ENCODE assay signal across 27 mouse cellular contexts in genomic region chr2:129599231-129600084, GRCm38 (mm10). TPM values are rescaled to one million over a fixed set of nuclear protein-coding genes. Genes with fewer than 3 reads are reported as not detected.
DNase-seq lines count a peak whose midpoint lies in the region; ATAC-seq and TF ChIP-seq lines count a peak whose summit lies in the region.
"Had no signal": no experiment of that assay in that cellular context is flagged by ENCODE, and none has a peak within 500 bp of the region (broad histone marks: within the 10 kb centered on the region; RNA-seq: fewer than 3 reads in every experiment).

No protein-coding gene starts in this region.

- H3K27me3 ChIP-seq in cerebellum, adult 2 months (ENCODE audit: control insufficient read depth, insufficient read depth, low read length) = no peaks in the 10 kb centered on the region
- no peaks in the 10 kb centered on the region for H3K27me3 ChIP-seq in midbrain, postnatal 0 days (ENCODE audit: insufficient read depth, low read length)
- H3K27me3 ChIP-seq in midbrain, embryonic 15.5 days (replicated peaks) = no peaks in the 10 kb centered on the region
- H3K27me3 ChIP-seq: CH12.LX; heart, embryonic 15.5 days had no signal

- TF ChIP-seq POLR2A in cerebellum, adult 2 months (IDR thresholded peaks at IDR 0.05; ENCODE audit: borderline replicate concordance, insufficient read depth, low read length) = no peak

- ATAC-seq in midbrain, postnatal 0 days (ENCODE audit: low FRiP score) = no peak
- no peak for ATAC-seq in midbrain, embryonic 15.5 days (replicated peaks)
- ATAC-seq: forebrain, embryonic 14.5 days; intestine, embryonic 16.5 days had no signal

- TF ChIP-seq CTCF in cerebellum, adult 2 months (IDR thresholded peaks at IDR 0.05; ENCODE audit: borderline replicate concordance, insufficient read depth, low read depth, low read length) = no peak
- no peak for TF ChIP-seq CTCF in layer of hippocampus, adult 2 months (conservative IDR thresholded peaks at IDR 0.05)
- TF ChIP-seq CTCF in midbrain, postnatal 0 days (IDR thresholded peaks at IDR 0.05) = no peak

- peak overlapping the region; percentile 6; the same call in 1 of the 2 replicates for H3K4me2 ChIP-seq in midbrain, postnatal 0 days (ENCODE audit: low read depth, low read length, poor library complexity, severe bottlenecking)
- H3K4me2 ChIP-seq in midbrain, embryonic 15.5 days = no peak overlapping the region; the same call in 1 of the 2 replicates
- H3K4me2 ChIP-seq: heart, embryonic 15.5 days; hindbrain, embryonic 12.5 days; limb, embryonic 12.5 days; liver, embryonic 15.5 days; lung, embryonic 14.5 days had no signal

- no peaks in the 10 kb centered on the region for H3K9me3 ChIP-seq in midbrain, postnatal 0 days (ENCODE audit: low read length)
- H3K9me3 ChIP-seq in midbrain, embryonic 15.5 days = no peaks in the 10 kb centered on the region
- H3K9me3 ChIP-seq: heart, embryonic 10.5 days; heart, embryonic 15.5 days; hindbrain, embryonic 12.5 days; limb, embryonic 12.5 days; liver, embryonic 15.5 days had no signal

- H3K36me3 ChIP-seq in midbrain, postnatal 0 days (ENCODE audit: insufficient read depth, low read length) = no peaks in the 10 kb centered on the region
- no peaks in the 10 kb centered on the region for H3K36me3 ChIP-seq in midbrain, embryonic 15.5 days (replicated peaks)
- H3K36me3 ChIP-seq: heart, embryonic 10.5 days; heart, embryonic 15.5 days; hindbrain, embryonic 12.5 days; limb, embryonic 12.5 days; liver, embryonic 15.5 days had no signal

- H3K4me3 ChIP-seq in cerebellum, adult 2 months (replicated peaks; ENCODE audit: insufficient read depth, low read depth, low read length) = no peak overlapping the region
- H3K4me3 ChIP-seq in layer of hippocampus, adult 2 months = peak overlapping the region; percentile 19; the same call in 1 of the 2 replicates
- no peak overlapping the region for H3K4me3 ChIP-seq in midbrain, postnatal 0 days (ENCODE audit: low read depth, low read length)
- no peak overlapping the region for H3K4me3 ChIP-seq in midbrain, embryonic 15.5 days
- H3K4me3 ChIP-seq: heart, embryonic 10.5 days; heart, embryonic 15.5 days; hindbrain, embryonic 12.5 days; limb, embryonic 12.5 days; liver, embryonic 15.5 days had no signal

- no peak overlapping the region for H3K9ac ChIP-seq in midbrain, postnatal 0 days (replicated peaks; ENCODE audit: low read length, poor library complexity, severe bottlenecking)
- H3K9ac ChIP-seq in midbrain, embryonic 15.5 days = no peak overlapping the region
- H3K9ac ChIP-seq: heart, embryonic 15.5 days; hindbrain, embryonic 12.5 days; limb, embryonic 12.5 days; liver, embryonic 15.5 days; lung, embryonic 14.5 days had no signal

- peak overlapping the region; percentile 40; the same call in 1 of the 2 replicates for H3K27ac ChIP-seq in cerebellum, adult 2 months (ENCODE audit: insufficient read depth, low read length)
- H3K27ac ChIP-seq in layer of hippocampus, adult 2 months = peak overlapping the region; percentile 99
- no peak overlapping the region for H3K27ac ChIP-seq in midbrain, postnatal 0 days (ENCODE audit: low read depth, low read length)
- H3K27ac ChIP-seq in midbrain, embryonic 15.5 days = no peak overlapping the region
- H3K27ac ChIP-seq: heart, embryonic 10.5 days; heart, embryonic 15.5 days; hindbrain, embryonic 12.5 days; kidney, postnatal 0 days; limb, embryonic 12.5 days; liver, embryonic 15.5 days had no signal

- WGBS in cerebellum, adult 2 months = 26% methylated on average over 8 of the region's 8 CpGs
- WGBS in midbrain, postnatal 0 days = 31% methylated on average over 8 of the region's 8 CpGs
- 35% methylated on average over 8 of the region's 8 CpGs for WGBS in midbrain, embryonic 15.5 days

- peaks cover 73% of the 10 kb centered on the region for H3K4me1 ChIP-seq in cerebellum, adult 2 months (ENCODE audit: control insufficient read depth, insufficient read depth, low read length)
- peaks cover 20% of the 10 kb centered on the region for H3K4me1 ChIP-seq in midbrain, postnatal 0 days (ENCODE audit: insufficient read depth, low read length)
- H3K4me1 ChIP-seq in midbrain, embryonic 15.5 days = peaks cover 38% of the 10 kb centered on the region

- peak in 1 of 2 experiments; percentile 46 for DNase-seq in cerebellum, adult 2 months
- DNase-seq in cerebellum, adult 11-12 months = no peak
- DNase-seq in layer of hippocampus, adult 2 months (ENCODE audit: low spot score in 2 of 2) = no peak
- no peak for DNase-seq in layer of hippocampus, adult 11-12 months (ENCODE audit: low spot score)
- DNase-seq in midbrain, postnatal 0 days (ENCODE audit: low spot score) = no peak
- no peak for DNase-seq in natural killer cell, adult 2 months (ENCODE audit: low spot score in 2 of 2)
- no peak for DNase-seq in ovary, postnatal 10 days (ENCODE audit: low spot score)
- DNase-seq: adrenal gland, postnatal 10 days; gastrocnemius, postnatal 10 days; kidney, adult 8-10 months; kidney, postnatal 4 days; layer of hippocampus, adult 9-11 months; lung, embryonic 14.5 days; lung, postnatal 14 days; spleen, adult 18-20 months; thymus, adult 18-20 months; thymus, postnatal 4 days had no signal

RNA-seq across cellular contexts. Expression of gene Sirpa, which starts 6.8 kb away (rescaled TPM):
- 235 and 254 TPM in 2 replicates for polyA plus RNA-seq in cerebellum, adult 2 months (2012; rRNA removed)
- 100 to 1,000 TPM; 279 to 289 TPM for total RNA-seq in layer of hippocampus, adult 2 months (2021)
- total RNA-seq in midbrain, postnatal 0 days (2014; rRNA removed) = 109 and 126 TPM in 2 replicates
- 52.2 and 55.7 TPM in 2 replicates for polyA plus RNA-seq in midbrain, postnatal 0 days (2015; fragmentation: Nextera tagmentation; extraction: Ambion mirVana)
- 39.5 and 40.5 TPM in 2 replicates for polyA plus RNA-seq in midbrain, embryonic 15.5 days (2015; fragmentation: Nextera tagmentation; extraction: Ambion mirVana)

Comparison
In these comparisons a context has a peak if more than half of its experiments do, and no peak if none do; other contexts are left out.
1. H3K27ac ChIP-seq: peak in cerebellum, adult 2 months (single experiment) and layer of hippocampus, adult 2 months (single experiment); none in midbrain, postnatal 0 days (single experiment) and midbrain, embryonic 15.5 days (single experiment).